Mouse (Mus musculus) A20 (cell line): ENCODE results near the gene Kif28.

Experiments used
- DNase-seq: peaks from one replicate; pipeline ENCODE4 v3.0.0-alpha.2; 2011; ENCODE audit warnings: low read depth, low spot score

Kif28 gene

GRCm38 (mm10) chr1:179645980-179646268 is 99.1 kb downstream of the Kif28 start:
- DNase-seq = no peak
